Mouse (Mus musculus) ES-E14 (cell line): ENCODE results near the gene Cdkn2aipnl. TPM values are rescaled to one million over a fixed set of nuclear protein-coding genes. Genes with fewer than 3 reads are reported as not detected.

Experiments
- DNase-seq: peaks from one replicate; pipeline ENCODE4 v3.0.0-alpha.2; 2013; ENCODE audit warnings: low read depth, low spot score
- H3K27ac ChIP-seq: 2 replicates; pipeline ENCODE4 v1.5.1; 2012; ENCODE audit warnings: low read depth, mild to moderate bottlenecking, low read length, moderate library complexity, mixed read lengths; ENCODE audit not compliant: poor library complexity, insufficient read depth, severe bottlenecking
- H3K36me3 ChIP-seq: 2 replicates; pipeline ENCODE4 v1.6.1; 2012; ENCODE audit warnings: mild to moderate bottlenecking, low read length, moderate library complexity, mixed read lengths; ENCODE audit not compliant: control insufficient read depth, poor library complexity, insufficient read depth, severe bottlenecking
- H3K4me1 ChIP-seq, 2 experiments: fragments of 150-350 bp in 1 of 2; sonication (generic) in 1 of 2; 2 replicates each; pipeline ENCODE4 v1.6.1; 2012; ENCODE audit warnings: low read length in 2 of 2, mild to moderate bottlenecking in 1 of 2, mixed read lengths in 1 of 2; ENCODE audit not compliant: control insufficient read depth in 2 of 2, insufficient read depth in 2 of 2, poor library complexity in 1 of 2
- H3K4me3 ChIP-seq, 2 experiments: fragments of 150-350 bp in 1 of 2; sonication (generic) in 1 of 2; 2 replicates each; pipeline ENCODE4 v1.5.1; 2012; ENCODE audit warnings: low read length in 2 of 2, low read depth in 1 of 2, mild to moderate bottlenecking in 1 of 2, mixed read lengths in 1 of 2; ENCODE audit not compliant: insufficient read depth in 1 of 2, poor library complexity in 1 of 2, severe bottlenecking in 1 of 2
- H3K9ac ChIP-seq: 2 replicates; pipeline ENCODE4 v1.6.1; 2012; ENCODE audit warnings: low read depth, mild to moderate bottlenecking, low read length, mixed read lengths; ENCODE audit not compliant: poor library complexity, insufficient read depth, severe bottlenecking
- H3K9me3 ChIP-seq: fragments of 150-350 bp; sonication (generic); 2 replicates; pipeline ENCODE4 v1.6.1; 2012; ENCODE audit warnings: low read depth, mild to moderate bottlenecking, low read length; ENCODE audit not compliant: control insufficient read depth, insufficient read depth
- CHD2 ChIP-seq: IDR thresholded peaks from 2 replicates; pipeline ENCODE4 v1.6.1; 2014; ENCODE audit warnings: mild to moderate bottlenecking, low read depth, low read length, inconsistent platforms
- HCFC1 ChIP-seq: IDR thresholded peaks from 2 replicates; pipeline ENCODE4 v1.6.1; 2012; ENCODE audit warnings: low read length, inconsistent platforms, borderline replicate concordance; ENCODE audit not compliant: insufficient read depth
- MAFK ChIP-seq: IDR thresholded peaks from 2 replicates; pipeline ENCODE4 v1.6.1; 2014; ENCODE audit warnings: mild to moderate bottlenecking, low read depth, low read length, inconsistent platforms; ENCODE audit not compliant: insufficient read depth
- ZC3H11A ChIP-seq: IDR thresholded peaks from 2 replicates; pipeline ENCODE4 v1.6.1; 2012; ENCODE audit warnings: low read depth, mild to moderate bottlenecking, inconsistent platforms, low read length, borderline replicate concordance
- ZNF384 ChIP-seq: IDR thresholded peaks from 2 replicates; pipeline ENCODE4 v1.6.1; 2012; ENCODE audit warnings: low read depth, low read length, inconsistent platforms
- in situ Hi-C, 2 experiments: fragments of 600-800 bp; cut with MboI; formaldehyde crosslinking; loops; one replicate each; pipeline ENCODE4 v1.15.1; 2025; ENCODE audit warnings: low sequenced_read_pairs in 2 of 2, inconsistent platforms in 1 of 2; ENCODE audit not compliant: unreplicated experiment in 2 of 2
- total RNA-seq: library from RNA; depleted of rRNA; stranded (reverse); fragments of 300-350 nt; gene quantifications from 2 replicates; pipeline ENCODE4 v1.2.3, GENCODE M21; 2012

The Cdkn2aipnl gene
- total RNA-seq, 1 experiment = 61.7 TPM

GRCm38 (mm10) chr11:51922421-51922841 is 45.0 kb upstream of the Cdkn2aipnl start:
- Histone ChIP-seq H3K9ac (no peak overlapping the region), H3K36me3 (no peaks in the 10 kb centered on the region), H3K4me3 (no peak overlapping the region), H3K4me1 (peaks cover 0 to under 1% of the 10 kb centered on the region in 2 experiments; a peak in 2 of 4 replicates), H3K9me3 (no peaks in the 10 kb centered on the region), H3K27ac (no peak overlapping the region)
- no peak for TF ChIP-seq HCFC1
- TF ChIP-seq CHD2 = no peak
- no peak for TF ChIP-seq ZC3H11A
- TF ChIP-seq MAFK = no peak
- TF ChIP-seq ZNF384 = no peak
- DNase-seq = no peak
- in situ Hi-C loops = no loop called here

GRCm38 (mm10) chr11:51925595-51925994 is 41.9 kb upstream of the Cdkn2aipnl start:
- in situ Hi-C loops = no loop called here
- Histone ChIP-seq H3K9ac (no peak overlapping the region), H3K9me3 (no peaks in the 10 kb centered on the region), H3K4me1 (no peaks in the 10 kb centered on the region; a peak in 1 of 4 replicates), H3K27ac (no peak overlapping the region), H3K36me3 (no peaks in the 10 kb centered on the region), H3K4me3 (no peak overlapping the region)
- TF ChIP-seq MAFK (no peak), CHD2 (no peak), ZC3H11A (no peak), ZNF384 (no peak), HCFC1 (no peak)
- DNase-seq = no peak

- no peak for DNase-seq
- Histone ChIP-seq H3K9me3 (no peaks in the 10 kb centered on the region), H3K4me1 (no peaks in the 10 kb centered on the region; a peak in 1 of 4 replicates), H3K9ac (no peak overlapping the region), H3K36me3 (no peaks in the 10 kb centered on the region), H3K4me3 (no peak overlapping the region), H3K27ac (no peak overlapping the region)
- TF ChIP-seq MAFK = no peak
- TF ChIP-seq HCFC1 = no peak
- TF ChIP-seq ZC3H11A = no peak
- TF ChIP-seq CHD2 = no peak
- TF ChIP-seq ZNF384 = no peak
- in situ Hi-C loops = no loop called here
These were observed 41.1 kb upstream of the Cdkn2aipnl start for GRCm38 (mm10) chr11:51926385-51926784.

- Histone ChIP-seq H3K36me3 (no peaks in the 10 kb centered on the region), H3K9me3 (no peaks in the 10 kb centered on the region), H3K4me1 (no peaks in the 10 kb centered on the region; a peak in 1 of 4 replicates), H3K4me3 (no peak overlapping the region), H3K9ac (no peak overlapping the region), H3K27ac (no peak overlapping the region)
- TF ChIP-seq ZNF384 = no peak
- no peak for TF ChIP-seq HCFC1
- no peak for TF ChIP-seq MAFK
- TF ChIP-seq ZC3H11A = no peak
- no peak for TF ChIP-seq CHD2
- in situ Hi-C loops = no loop called here
- DNase-seq = no peak
These were observed 40.4 kb upstream of the Cdkn2aipnl start for GRCm38 (mm10) chr11:51927106-51927505.

GRCm38 (mm10) chr11:51931138-51931537 is 36.3 kb upstream of the Cdkn2aipnl start:
- no peaks in the 10 kb centered on the region for H3K36me3 ChIP-seq
- no peaks in the 10 kb centered on the region for H3K4me1 ChIP-seq
- H3K9ac ChIP-seq = no peak overlapping the region
- DNase-seq = no peak
- H3K27ac ChIP-seq = no peak overlapping the region
- in situ Hi-C loops = no loop called here
- H3K4me3 ChIP-seq = no peak overlapping the region
- H3K9me3 ChIP-seq = no peaks in the 10 kb centered on the region
- TF ChIP-seq MAFK (no peak), ZC3H11A (no peak), HCFC1 (no peak), ZNF384 (no peak), CHD2 (no peak)
